Mouse (Mus musculus) myocyte (in vitro differentiated cells): ENCODE measurements around the gene Rnf186.

Experiments
- MYOG ChIP-seq, 3 experiments: IDR thresholded peaks; one replicate each; pipeline ENCODE4 v1.6.1; 2011; ENCODE audit warnings: control low read depth in 2 of 3, low read depth in 2 of 3, mild to moderate bottlenecking in 2 of 3; ENCODE audit not compliant: insufficient read length in 2 of 3, control insufficient read depth in 1 of 3, insufficient read depth in 1 of 3
- POLR2A ChIP-seq: IDR thresholded peaks from one replicate; pipeline ENCODE4 v1.6.1; 2011; ENCODE audit warnings: low read depth, mild to moderate bottlenecking, control low read depth, moderate library complexity; ENCODE audit not compliant: insufficient read length
- REST ChIP-seq: IDR thresholded peaks from one replicate; pipeline ENCODE4 v1.6.1; 2011; ENCODE audit warnings: mild to moderate bottlenecking, control low read depth, moderate library complexity; ENCODE audit not compliant: insufficient read depth, insufficient read length
- TCF12 ChIP-seq: IDR thresholded peaks from one replicate; pipeline ENCODE4 v1.6.1; 2011; ENCODE audit warnings: mild to moderate bottlenecking, control low read depth; ENCODE audit not compliant: poor library complexity, insufficient read depth, severe bottlenecking
- USF1 ChIP-seq: IDR thresholded peaks from one replicate; pipeline ENCODE4 v1.6.1; 2011; ENCODE audit warnings: low read depth, mild to moderate bottlenecking, control low read depth, moderate library complexity

DNA sequence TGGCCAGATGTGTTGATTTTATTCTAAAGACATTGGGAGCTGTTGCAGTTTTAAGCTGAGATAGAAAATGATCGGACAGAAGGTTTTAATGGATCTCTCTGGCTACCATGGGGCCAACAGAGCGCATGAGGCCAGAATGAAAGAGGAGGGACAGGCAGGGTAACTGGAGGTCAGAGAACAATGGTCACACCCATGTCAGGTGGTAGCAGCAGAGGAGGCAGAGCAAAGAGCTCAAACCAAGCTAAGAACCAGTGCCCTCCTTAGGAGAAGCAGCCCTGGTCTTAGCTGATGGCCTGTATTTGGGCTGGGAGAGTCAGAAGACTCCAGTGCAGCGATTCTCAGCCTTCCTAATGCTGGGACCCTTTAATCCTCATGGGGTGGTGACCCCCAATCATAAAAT lies 40.4 kb downstream of the Rnf186 start:
- no peak for TF ChIP-seq POLR2A
- no peak for TF ChIP-seq USF1
- no peak for TF ChIP-seq MYOG (IDR thresholded peaks at IDR 0.05; ENCODE audit: control insufficient read depth in 1 of 3, insufficient read depth in 1 of 3, insufficient read length in 2 of 3, low read depth in 2 of 3)
- TF ChIP-seq REST: no peak
- no peak for TF ChIP-seq TCF12
